Mouse (Mus musculus) MEL (cell line): ENCODE measurements at regions not wholly inside any gene's neighbourhood (a gene's known extent, or its start where the extent isn't known, plus 50 kb on each side); places are given as distances from the start of the nearest gene placed in this dataset.

ENCODE experiments used
- CTCF ChIP-seq, 3 experiments: IDR thresholded peaks in 2 of 3; conservative IDR thresholded peaks in 1 of 3; 2 replicates each; pipeline ENCODE4 v1.5.1; 2011 to 2012; ENCODE audit warnings: low read length in 3 of 3, low read depth in 2 of 3, mild to moderate bottlenecking in 2 of 3, improper control_type of control experiment in 1 of 3, inconsistent platforms in 1 of 3, mixed read lengths in 1 of 3, moderate library complexity in 1 of 3; ENCODE audit not compliant: control insufficient read depth in 1 of 3, insufficient read depth in 1 of 3, poor library complexity in 1 of 3, severe bottlenecking in 1 of 3
- ELF1 ChIP-seq: IDR thresholded peaks from 2 replicates; pipeline ENCODE4 v1.6.1; 2014; ENCODE audit warnings: low read depth, mild to moderate bottlenecking, inconsistent platforms, low read length, improper control_type of control experiment, moderate library complexity
- MAZ ChIP-seq: IDR thresholded peaks from 2 replicates; pipeline ENCODE4 v1.6.1; 2012; ENCODE audit warnings: low read depth, mild to moderate bottlenecking, inconsistent platforms, low read length, improper control_type of control experiment
- TAL1 ChIP-seq: IDR thresholded peaks from 2 replicates; pipeline ENCODE4 v1.6.1; 2012; ENCODE audit warnings: mild to moderate bottlenecking, inconsistent platforms, low read length, moderate library complexity, mixed read lengths
- UBTF ChIP-seq: IDR thresholded peaks from 2 replicates; pipeline ENCODE4 v1.6.1; 2012; ENCODE audit warnings: low read depth, mild to moderate bottlenecking, inconsistent platforms, low read length, improper control_type of control experiment, moderate library complexity, borderline replicate concordance; ENCODE audit not compliant: insufficient read depth
- USF2 ChIP-seq, 2 experiments: IDR thresholded peaks; 2 replicates each; pipeline ENCODE4 v1.6.1; 2011 to 2012; ENCODE audit warnings: improper control_type of control experiment in 2 of 2, low read length in 2 of 2, borderline replicate concordance in 1 of 2, inconsistent platforms in 1 of 2, low read depth in 1 of 2, mild to moderate bottlenecking in 1 of 2; ENCODE audit not compliant: insufficient read depth in 1 of 2

DNA sequence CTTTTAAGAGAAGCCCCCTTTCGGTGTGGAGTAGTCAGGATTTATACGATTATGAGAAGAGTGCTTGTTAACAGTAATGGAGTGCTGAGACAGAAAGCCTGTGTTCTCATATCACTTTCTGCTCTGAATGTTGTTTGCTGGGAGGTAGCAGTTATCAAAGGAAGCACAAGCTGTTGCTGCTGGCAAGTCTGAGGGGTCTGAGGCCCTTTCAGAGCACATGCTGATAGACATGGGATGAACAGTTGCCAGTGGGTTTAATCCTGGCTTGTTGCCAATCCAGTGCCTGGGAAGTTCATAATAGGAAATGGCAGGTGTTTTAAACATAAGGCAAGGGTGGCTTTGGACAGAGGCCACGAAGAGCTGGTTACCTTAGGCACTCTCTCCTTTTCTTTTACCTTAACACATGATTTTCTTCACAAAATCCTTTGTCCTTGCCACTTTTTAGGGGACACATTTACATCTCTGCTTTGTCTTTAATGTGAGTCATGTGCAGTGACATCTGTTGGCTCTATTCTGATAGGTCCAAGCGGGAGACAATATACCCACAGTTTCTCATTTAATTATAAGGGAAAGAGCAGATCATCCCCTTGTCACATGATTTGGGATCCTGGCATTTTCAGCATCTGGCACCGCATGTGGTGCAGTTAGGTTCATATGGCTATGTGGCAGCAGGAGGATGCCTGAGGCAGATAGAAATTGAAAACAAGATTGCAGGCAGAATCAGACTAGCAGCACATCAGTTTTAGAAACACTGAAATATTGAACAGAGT lies 245.7 kb downstream of the Arl6ip6 start:
- no peak for TF ChIP-seq CTCF (IDR thresholded peaks at IDR 0.05 in 2 of 3, conservative IDR thresholded peaks at IDR 0.05 in 1 of 3; ENCODE audit: control insufficient read depth in 1 of 3, insufficient read depth in 1 of 3, low read depth in 2 of 3, low read length in 3 of 3, poor library complexity in 1 of 3, severe bottlenecking in 1 of 3)
- no peak for TF ChIP-seq MAZ
- TF ChIP-seq ELF1: no peak
- TF ChIP-seq USF2 (IDR thresholded peaks at IDR 0.05; ENCODE audit: borderline replicate concordance in 1 of 2, insufficient read depth in 1 of 2, low read depth in 1 of 2, low read length in 2 of 2): no peak
- TF ChIP-seq TAL1: no peak
- no peak for TF ChIP-seq UBTF
